ENCODE assay signal across 8 mouse cellular contexts in genomic region chr2:176423294-176423693, GRCm38 (mm10). TPM values are rescaled to one million over a fixed set of nuclear protein-coding genes. Genes with fewer than 3 reads are reported as not detected.
DNase-seq lines count a peak whose midpoint lies in the region; ATAC-seq and TF ChIP-seq lines count a peak whose summit lies in the region.
"Not testable (repeated sequence)": the region's sequence is repeated elsewhere in the genome, so short reads cannot be mapped to it uniquely, and the experiment has no call there.

Gm14435 (plus strand) TSS chr2:176423594.

- not testable (repeated sequence) for ATAC-seq in embryonic facial prominence, embryonic 14.5 days (ENCODE audit: low read depth); kidney, embryonic 16.5 days (ENCODE audit: low FRiP score, low TSS enrichment); lung, embryonic 14.5 days (ENCODE audit: insufficient read depth); stomach, embryonic 15.5 days (ENCODE audit: insufficient read depth, low FRiP score, low read depth)

- not testable (repeated sequence) for H3K4me2 ChIP-seq in embryonic facial prominence, embryonic 14.5 days (ENCODE audit: low read depth, low read length); kidney, embryonic 16.5 days (replicated peaks; ENCODE audit: low read depth, low read length); lung, embryonic 14.5 days; stomach, embryonic 15.5 days

- H3K27me3 ChIP-seq in embryonic facial prominence, embryonic 14.5 days (replicated peaks; ENCODE audit: control insufficient read depth, insufficient read depth, low read length); heart, adult 2 months (ENCODE audit: control insufficient read depth, insufficient read depth, low read length); kidney, embryonic 16.5 days (ENCODE audit: insufficient read depth, low read length); lung, embryonic 14.5 days (ENCODE audit: insufficient read depth, low read length); stomach, embryonic 15.5 days (replicated peaks): not testable (repeated sequence)

- not testable (repeated sequence) for H3K79me2 ChIP-seq in heart, adult 2 months (replicated peaks; ENCODE audit: control insufficient read depth, insufficient read depth, low read length)

- intact Hi-C loops in heart, adult 2 months (cut with DNase I); heart, postnatal 25 days (cut with DNase I); left cerebral cortex, postnatal 10 days (cut with DNase I): not testable (repeated sequence)

- not testable (repeated sequence) for H3K27ac ChIP-seq in embryonic facial prominence, embryonic 14.5 days (replicated peaks; ENCODE audit: low read depth, low read length); heart, adult 2 months; kidney, embryonic 16.5 days (ENCODE audit: low read length); lung, embryonic 14.5 days (ENCODE audit: low read depth); stomach, embryonic 15.5 days

- H3K4me3 ChIP-seq in embryonic facial prominence, embryonic 14.5 days (ENCODE audit: low read depth, low read length); heart, adult 2 months; kidney, embryonic 16.5 days (ENCODE audit: low read length); lung, embryonic 14.5 days (ENCODE audit: low read depth, low read length); stomach, embryonic 15.5 days (replicated peaks): not testable (repeated sequence)

- TF ChIP-seq CTCF in heart, adult 2 months (IDR thresholded peaks at IDR 0.05); lung, embryonic 14.5 days (IDR thresholded peaks at IDR 0.05; ENCODE audit: low read depth): not testable (repeated sequence)

- not testable (repeated sequence) for H3K36me3 ChIP-seq in embryonic facial prominence, embryonic 14.5 days (ENCODE audit: control insufficient read depth, insufficient read depth, low read length); heart, adult 2 months (ENCODE audit: control insufficient read depth, insufficient read depth, low read length); kidney, embryonic 16.5 days (ENCODE audit: insufficient read depth, low read length); lung, embryonic 14.5 days (ENCODE audit: insufficient read depth); stomach, embryonic 15.5 days

- not testable (repeated sequence) for H3K9me3 ChIP-seq in embryonic facial prominence, embryonic 14.5 days (ENCODE audit: control insufficient read depth, low read length); kidney, embryonic 16.5 days (ENCODE audit: low read length); lung, embryonic 14.5 days (ENCODE audit: low read depth, low read length); stomach, embryonic 15.5 days

- H3K9ac ChIP-seq in embryonic facial prominence, embryonic 14.5 days (ENCODE audit: low read depth, low read length); heart, adult 2 months (ENCODE audit: low read depth, low read length); kidney, embryonic 16.5 days (replicated peaks; ENCODE audit: low read length); lung, embryonic 14.5 days; stomach, embryonic 15.5 days: not testable (repeated sequence)

- no CpG with 5 or more reads among the region's 6 CpGs for WGBS in embryonic facial prominence, embryonic 14.5 days
- no CpG with 5 or more reads among the region's 6 CpGs for WGBS in heart, adult 2 months
- WGBS in kidney, embryonic 16.5 days: no CpG with 5 or more reads among the region's 6 CpGs
- no CpG with 5 or more reads among the region's 6 CpGs for WGBS in lung, embryonic 14.5 days
- WGBS in stomach, embryonic 15.5 days: no CpG with 5 or more reads among the region's 6 CpGs

- not testable (repeated sequence) for DNase-seq in adrenal gland, adult 18-20 months (ENCODE audit: low spot score in 2 of 2); embryonic facial prominence, embryonic 14.5 days (ENCODE audit: low spot score); heart, adult 2 months; heart, postnatal 25 days (ENCODE audit: low spot score); left cerebral cortex, postnatal 10 days (ENCODE audit: extremely low spot score in 1 of 2, low spot score in 2 of 2); lung, embryonic 14.5 days

- H3K4me1 ChIP-seq in embryonic facial prominence, embryonic 14.5 days (ENCODE audit: control insufficient read depth, insufficient read depth, low read length); heart, adult 2 months (ENCODE audit: control insufficient read depth, insufficient read depth, low read length); kidney, embryonic 16.5 days (ENCODE audit: insufficient read depth, low read length); lung, embryonic 14.5 days (ENCODE audit: insufficient read depth); stomach, embryonic 15.5 days: not testable (repeated sequence)

- not testable (repeated sequence) for TF ChIP-seq POLR2A in heart, adult 2 months (IDR thresholded peaks at IDR 0.05; ENCODE audit: insufficient read depth, low read depth, low read length)

- TF ChIP-seq EP300 in heart, adult 2 months (IDR thresholded peaks at IDR 0.05; ENCODE audit: insufficient read depth, low read depth, low read length): not testable (repeated sequence)

RNA-seq across cellular contexts. Expression of gene Gm14435, which starts in this region (rescaled TPM):
- total RNA-seq in adrenal gland, adult 18-20 months (2021): 10 to 100 TPM; 11.7 to 16.7 TPM
- 14.6 and 15.5 TPM in 2 replicates for polyA plus RNA-seq in embryonic facial prominence, embryonic 14.5 days (2014; fragmentation: Nextera tagmentation; extraction: Ambion mirVana)
- total RNA-seq in heart, adult 2 months (2021): 10 to 100 TPM; 28.7 to 36.3 TPM
- 0.85 and 3.4 TPM in 2 replicates for polyA plus RNA-seq in heart, adult 2 months (2012; rRNA removed)
- total RNA-seq in heart, postnatal 25 days (2021): 10 to 100 TPM; 21.7 to 22.8 TPM
- polyA plus RNA-seq in kidney, embryonic 16.5 days (2015; fragmentation: Nextera tagmentation; extraction: Ambion mirVana): 10.2 and 14.3 TPM in 2 replicates
- total RNA-seq in left cerebral cortex, postnatal 10 days (2021): 10 to 100 TPM; 17.7 to 26.0 TPM
- polyA plus RNA-seq in lung, embryonic 14.5 days (2014; fragmentation: Nextera tagmentation; extraction: Ambion mirVana): 17.1 and 17.3 TPM in 2 replicates
- polyA plus RNA-seq in stomach, embryonic 15.5 days (2015; fragmentation: Nextera tagmentation; extraction: Ambion mirVana): 12.2 and 14.1 TPM in 2 replicates
